Mouse (Mus musculus): ENCODE results near the gene Vmn2r111.
"Not testable (repeated sequence)": the region's sequence is repeated elsewhere in the genome, so short reads cannot be mapped to it uniquely, and the experiment has no call there.

Vmn2r111 gene

DNA sequence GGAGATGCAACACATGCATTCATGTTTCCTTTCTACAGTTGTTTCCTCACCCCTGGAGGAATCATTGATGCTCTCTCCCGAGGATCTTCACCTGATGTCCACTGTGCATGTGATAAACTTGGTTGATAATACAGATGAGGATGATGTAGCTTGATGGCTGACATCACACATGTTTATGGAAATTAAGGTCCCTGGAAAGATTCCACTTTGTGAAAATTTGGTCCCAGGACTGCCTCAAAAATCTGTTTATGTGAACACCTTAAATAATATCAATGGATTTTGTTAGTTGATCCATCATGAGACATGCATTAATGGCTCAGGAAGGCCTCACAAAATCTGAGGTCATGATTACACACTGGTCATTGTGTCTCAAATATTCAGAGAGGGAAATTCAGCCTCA is at the start of gene Vmn2r111:
Gene Vmn2r111, minus strand, starts transcription at position 101 of the 400 bp plus-strand sequence.
- in situ Hi-C loops (cut with MboI, MseI), result loop anchor here (25.0 kb wide), 1 partner anchor 364 kb away; the partner anchor contains the start of gene Vmn2r113

GRCm38 (mm10) chr17:22600651-22601050 is 27.4 kb upstream of the Vmn2r111 start, which contains the start of gene Vmn2r112:
Gene Vmn2r112 (plus strand): TSS chr17:22600951.
- in situ Hi-C loops (cut with MboI, MseI), result not testable (repeated sequence)

DNA sequence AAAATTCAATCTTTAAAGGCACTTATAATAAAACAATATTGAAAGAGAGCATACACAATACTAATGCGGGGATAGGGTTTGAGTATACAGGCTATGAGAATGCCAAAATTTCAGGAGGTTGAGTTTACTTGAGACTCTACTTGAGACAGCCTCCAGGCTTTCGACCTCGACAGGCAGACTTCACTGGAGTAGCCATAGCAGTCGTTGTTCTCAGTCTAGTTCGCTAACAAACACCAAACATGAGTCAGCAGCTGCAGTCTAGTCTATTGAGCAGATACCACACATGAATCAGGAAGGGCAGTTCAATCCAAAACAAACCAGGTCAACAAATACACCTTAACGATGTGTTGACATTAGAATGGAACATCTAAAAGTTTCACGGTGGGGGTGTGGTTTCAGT is 52.8 kb downstream of the Vmn2r111 start:
- in situ Hi-C loops (cut with MboI, MseI), result not testable (repeated sequence)

- in situ Hi-C loops (cut with MboI, MseI), result not testable (repeated sequence)
These were observed 53.2 kb downstream of the Vmn2r111 start for GRCm38 (mm10) chr17:22520037-22520436.

GRCm38 (mm10) chr17:22497120-22497519 is 76.2 kb downstream of the Vmn2r111 start:
- in situ Hi-C loops (cut with MboI, MseI), result no loop called here

Data from T-helper 1 cell (primary cell).